Mouse (Mus musculus) gastrocnemius, postnatal 36 days (tissue): ENCODE data around the gene Fbxw15. TPM values are rescaled to one million over a fixed set of nuclear protein-coding genes. Genes with fewer than 3 reads are reported as not detected.
"Not testable (repeated sequence)": the region's sequence is repeated elsewhere in the genome, so short reads cannot be mapped to it uniquely, and the experiment has no call there.

Experiments
- DNase-seq, 2 experiments: peaks; one replicate each; pipeline ENCODE4 v3.0.0; 2022
- intact Hi-C: fragments of 180-260 bp; cut with DNase I; formaldehyde crosslinking; loops from one replicate; pipeline ENCODE4 v1.15.1; 2025
- long read RNA-seq, 2 experiments: library from polyadenylated mRNA; stranded (forward); transcript quantifications; one replicate each; pipeline ENCODE4 v2.0.0; 2021
- total RNA-seq, 2 experiments: library from RNA; stranded (reverse); gene quantifications; 2 replicates each; pipeline ENCODE4 v1.2.3; 2021

Gene Fbxw15
- total RNA-seq: not detected
- long read RNA-seq, experiment 1: 0 reads
- long read RNA-seq, experiment 2: 0 reads

DNA sequence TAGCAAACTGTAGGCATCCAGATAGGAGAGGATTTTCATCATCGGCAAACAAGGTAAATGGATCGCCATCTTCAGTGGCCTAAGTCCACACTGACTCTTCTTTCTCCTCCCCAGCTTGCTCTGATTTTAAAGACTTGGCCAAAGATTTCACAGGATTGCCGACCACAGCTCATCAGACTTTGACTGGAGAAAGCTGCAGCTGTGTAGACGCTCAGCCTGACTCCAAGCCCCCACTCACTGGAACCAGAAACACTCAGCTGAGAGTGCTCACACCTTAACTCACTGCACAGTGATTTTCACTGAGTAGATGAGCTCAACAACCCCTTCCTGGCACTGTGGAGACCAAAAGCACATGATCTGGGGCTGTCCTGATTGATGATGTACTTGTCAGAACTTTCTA is at the start of gene Fbxw15:
Gene Fbxw15 (minus strand): TSS at position 101 of the 400 bp plus-strand sequence.
- intact Hi-C loops, DNase-seq: not testable (repeated sequence)

- DNase-seq, intact Hi-C loops: not testable (repeated sequence)
Observed at GRCm38 (mm10) chr9:109606837-109607236, 38.8 kb upstream of the Fbxw15 start.

DNA sequence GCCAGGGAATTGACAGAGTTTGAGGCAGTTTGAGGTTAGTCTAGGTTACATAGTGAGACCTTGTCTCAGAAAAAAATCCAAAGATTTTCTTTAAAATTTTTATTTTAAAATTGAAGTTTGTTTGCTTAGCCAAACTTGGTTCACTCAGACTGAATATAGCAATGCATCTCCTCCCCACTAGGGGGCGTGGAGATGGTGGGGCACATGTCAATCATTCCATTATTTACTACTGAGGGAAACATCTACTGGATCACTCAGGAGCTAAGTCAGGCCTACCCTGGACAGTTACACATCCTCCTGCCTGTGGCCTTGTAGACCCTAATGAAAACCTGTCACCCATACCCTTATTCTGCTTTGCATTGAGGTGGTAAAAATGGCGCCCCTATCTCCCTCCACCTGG is 34.1 kb upstream of the Fbxw15 start:
- intact Hi-C loops: not testable (repeated sequence)

GRCm38 (mm10) chr9:109597226-109597625 is 29.2 kb upstream of the Fbxw15 start:
- no peak for DNase-seq
- intact Hi-C loops: no loop called here

More for the DNA sequence above, 34.1 kb upstream of the Fbxw15 start:
- not testable (repeated sequence) for DNase-seq

GRCm38 (mm10) chr9:109594866-109595265 is 26.8 kb upstream of the Fbxw15 start:
- DNase-seq: no peak
- intact Hi-C loops: no loop called here

GRCm38 (mm10) chr9:109565546-109565945 is 2.5 kb downstream of the Fbxw15 start:
- intact Hi-C loops: no loop called here
- DNase-seq: no peak

DNA sequence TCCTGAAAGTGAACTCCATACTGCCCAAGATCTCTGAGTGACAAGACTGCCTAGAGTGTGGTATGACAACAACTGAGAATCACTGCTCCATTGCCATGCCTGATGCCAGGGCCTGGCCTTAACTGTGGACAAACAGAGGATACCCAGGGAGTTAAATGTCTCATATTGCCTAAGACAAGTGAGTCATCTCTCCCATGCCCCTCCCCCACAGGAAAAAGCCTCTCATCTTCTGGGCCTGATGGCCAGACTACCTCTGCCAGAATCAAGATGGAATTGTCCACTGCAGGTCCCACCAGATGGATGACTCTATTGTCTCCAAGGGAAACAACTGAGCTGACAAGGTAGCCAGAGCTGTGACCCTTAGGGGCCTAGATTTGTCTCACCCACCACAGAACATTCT is 6.0 kb downstream of the Fbxw15 start:
- intact Hi-C loops, DNase-seq: not testable (repeated sequence)

DNA sequence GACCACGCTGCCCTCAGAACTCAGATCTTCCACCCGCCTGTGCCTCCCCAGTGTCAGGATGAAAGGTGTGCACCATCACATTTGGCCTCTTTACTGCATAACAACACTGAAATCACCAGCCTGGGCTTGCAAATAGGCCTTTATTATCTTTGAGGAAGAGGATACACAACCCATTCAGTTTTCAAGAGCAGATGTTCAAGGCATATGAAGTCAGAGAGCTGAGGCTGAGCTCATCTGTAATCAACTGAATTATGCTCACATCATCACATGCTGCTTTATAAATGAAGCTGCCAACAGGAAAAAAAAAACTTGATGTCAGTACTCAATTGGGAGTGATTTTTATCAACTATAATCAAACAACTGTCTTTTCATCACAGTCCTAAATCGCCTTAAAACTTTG is 15.6 kb downstream of the Fbxw15 start:
- DNase-seq: no peak
- intact Hi-C loops: no loop called here

- DNase-seq, intact Hi-C loops: not testable (repeated sequence)
Observed at GRCm38 (mm10) chr9:109549666-109550065, 18.4 kb downstream of the Fbxw15 start.

DNA sequence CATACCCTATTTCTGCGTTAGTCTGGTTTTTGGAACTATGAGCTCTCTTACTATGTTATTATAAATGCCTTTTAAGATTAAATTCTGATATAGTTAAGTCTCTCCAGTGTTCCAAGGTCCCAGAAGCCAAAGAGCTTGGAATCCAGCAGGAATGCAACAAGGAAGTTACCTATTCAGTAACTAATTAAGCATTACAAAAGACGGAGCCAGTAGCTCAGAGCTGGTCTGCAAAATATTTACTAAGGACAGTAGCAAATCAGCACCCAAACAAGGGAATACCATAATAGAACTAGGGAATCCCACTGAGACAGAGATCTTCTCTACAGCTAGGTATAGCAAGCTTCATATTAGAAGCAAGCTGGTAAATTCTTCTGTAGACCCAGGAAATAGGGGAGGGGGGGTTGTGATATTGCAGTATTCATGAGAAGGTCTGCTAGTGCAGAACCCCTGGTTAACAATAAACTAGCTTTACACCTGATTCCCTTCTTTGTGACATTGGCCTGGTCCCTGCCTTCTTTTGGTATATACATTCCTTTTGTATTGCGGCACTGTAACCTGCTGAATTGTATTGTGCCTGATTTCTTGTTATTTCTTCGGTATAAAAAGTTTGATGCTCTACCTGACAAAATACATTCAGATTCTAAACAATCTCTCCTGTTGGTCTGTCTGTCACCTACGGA is 44.5 kb downstream of the Fbxw15 start:
- intact Hi-C loops: no loop called here
- DNase-seq: no peak

Other genes with a start within 250 kb of the Fbxw15 start
- gene Fbxw28, start 228.6 kb downstream of the Fbxw15 start, total RNA-seq: not detected
- not detected for gene Fbxw22, start 164.0 kb downstream of the Fbxw15 start, total RNA-seq
- gene Fbxw16, start 119.1 kb downstream of the Fbxw15 start, total RNA-seq: not detected
- not detected for gene Fbxw19, start 72.4 kb downstream of the Fbxw15 start, total RNA-seq
- gene Fbxw24, start 57.8 kb upstream of the Fbxw15 start, total RNA-seq: not detected
- not detected for gene Fbxw25, start 96.4 kb upstream of the Fbxw15 start, total RNA-seq
- not detected for gene Fbxw18, start 134.4 kb upstream of the Fbxw15 start, total RNA-seq
- gene Fbxw26, start 177.8 kb upstream of the Fbxw15 start, total RNA-seq: not detected
- not detected for gene Fbxw27, start 222.4 kb upstream of the Fbxw15 start, total RNA-seq
- not detected for gene Spink8, start 244.0 kb upstream of the Fbxw15 start, total RNA-seq